Mouse (Mus musculus) CD4-positive helper T cell, adult 2 months (primary cell): ENCODE data around the gene Slc7a6os.
"Not testable (repeated sequence)": the region's sequence is repeated elsewhere in the genome, so short reads cannot be mapped to it uniquely, and the experiment has no call there.

Experiments
- DNase-seq: peaks from one replicate; pipeline ENCODE4 v3.0.0-alpha.2; 2012; ENCODE audit warnings: low read depth, missing footprints, low spot score

The Slc7a6os gene

DNA sequence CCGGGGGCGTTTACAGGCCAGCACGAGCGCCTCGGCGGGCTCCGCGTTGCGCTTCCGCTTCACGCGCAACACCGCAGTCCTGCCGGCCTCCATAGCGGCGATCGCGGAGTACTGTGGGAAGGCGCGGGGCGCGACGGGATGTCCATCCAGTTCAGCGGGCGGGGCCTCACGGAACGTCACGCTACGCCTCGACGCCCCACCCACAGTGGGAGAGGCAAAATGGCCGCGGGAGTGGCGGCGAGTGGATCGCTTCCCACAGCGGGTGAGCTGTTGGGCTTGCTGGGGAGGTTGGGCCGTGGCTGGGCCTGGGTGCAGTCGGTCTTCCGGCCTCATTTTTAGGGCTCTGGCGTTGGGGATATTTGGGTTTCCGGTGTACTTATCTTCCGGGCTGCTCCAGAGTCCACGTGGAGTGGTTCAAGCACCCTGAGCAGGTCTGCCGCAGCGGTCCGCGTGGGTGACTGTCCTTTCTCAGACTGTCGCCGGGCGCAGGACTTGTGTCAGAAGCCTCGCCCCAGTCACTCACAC lies at the start of gene Slc7a6os, which contains the start of gene Prmt7:
TSS of gene Slc7a6os (minus strand) at position 115 of the 525 bp plus-strand sequence.
TSS of gene Prmt7 (plus strand) at position 116 of the 525 bp plus-strand sequence.
- DNase-seq: peak; percentile 94

DNA sequence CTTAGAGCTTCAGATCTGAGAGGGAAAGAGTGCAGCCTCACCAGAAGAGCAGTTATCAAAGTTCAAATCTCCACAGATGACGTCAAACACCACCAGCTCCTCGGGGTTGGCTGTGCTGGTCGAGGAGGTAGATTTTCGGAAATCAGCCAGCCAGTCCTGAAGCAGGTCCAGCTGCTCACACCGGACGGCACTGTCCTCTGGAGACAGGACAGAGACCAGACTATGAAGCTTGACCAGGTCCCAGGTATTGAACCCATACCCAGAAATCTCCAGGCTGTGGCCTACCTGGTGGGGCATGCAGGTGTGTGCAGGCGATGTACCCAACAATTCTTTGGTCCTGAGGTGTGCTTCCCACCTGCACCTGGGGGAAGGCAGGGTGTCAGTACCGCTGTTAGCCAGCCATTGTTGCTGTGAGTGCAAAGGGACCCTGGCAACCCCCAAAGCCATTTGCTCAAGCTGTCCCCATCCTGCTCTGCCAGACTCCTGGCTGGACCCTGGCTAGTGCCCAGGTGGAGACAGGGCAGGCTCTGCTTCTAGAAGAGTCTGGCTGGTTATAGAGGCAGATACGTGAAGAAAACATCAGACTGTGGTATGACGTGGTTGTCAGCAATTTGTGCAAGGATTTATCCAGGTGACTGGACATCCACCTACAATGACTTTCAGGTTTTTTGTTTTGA lies 49.0 kb upstream of the Slc7a6os start:
- DNase-seq: peak; percentile 18

- DNase-seq: peak; percentile 9
Measured at GRCm38 (mm10) chr8:106258169-106258568, 47.4 kb upstream of the Slc7a6os start.

GRCm38 (mm10) chr8:106250186-106250585 lies 39.5 kb upstream of the Slc7a6os start:
- no peak for DNase-seq

- DNase-seq: no peak
Measured at GRCm38 (mm10) chr8:106237106-106237505, 26.4 kb upstream of the Slc7a6os start.

DNA sequence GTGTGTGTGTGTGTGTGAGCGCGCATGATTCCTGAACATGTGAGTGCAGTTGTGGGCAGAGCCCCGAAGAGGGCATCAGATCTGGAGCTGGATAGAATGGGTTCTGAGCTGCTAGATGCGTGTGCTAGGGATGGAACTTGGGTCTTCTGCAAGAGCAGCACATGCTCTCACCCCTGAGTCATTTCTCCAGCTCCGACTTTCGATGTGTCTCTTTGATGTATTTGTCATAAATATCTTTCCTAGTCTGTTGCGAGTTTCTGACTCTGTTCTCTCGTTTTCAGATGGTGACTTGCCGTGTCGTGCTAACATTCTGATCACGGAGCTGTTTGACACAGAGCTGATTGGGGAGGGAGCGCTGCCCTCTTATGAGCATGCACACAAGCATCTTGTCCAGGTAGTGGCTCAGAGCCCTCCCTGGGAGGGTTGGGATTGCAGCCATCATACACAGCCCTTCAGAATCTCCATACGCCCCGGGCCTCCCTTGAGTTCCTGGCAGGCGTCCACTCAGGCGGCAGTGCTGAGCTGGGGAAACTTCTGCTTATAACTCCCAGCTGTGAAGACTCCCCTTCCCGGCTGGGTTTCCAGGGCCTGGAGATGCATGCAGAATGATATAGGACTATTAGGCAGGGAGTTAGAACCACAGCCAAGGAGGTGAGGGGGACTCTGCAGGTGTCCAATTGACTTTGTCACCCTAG lies 24.0 kb upstream of the Slc7a6os start:
- no peak for DNase-seq

GRCm38 (mm10) chr8:106232751-106233150 lies 22.0 kb upstream of the Slc7a6os start:
- no peak for DNase-seq

DNA sequence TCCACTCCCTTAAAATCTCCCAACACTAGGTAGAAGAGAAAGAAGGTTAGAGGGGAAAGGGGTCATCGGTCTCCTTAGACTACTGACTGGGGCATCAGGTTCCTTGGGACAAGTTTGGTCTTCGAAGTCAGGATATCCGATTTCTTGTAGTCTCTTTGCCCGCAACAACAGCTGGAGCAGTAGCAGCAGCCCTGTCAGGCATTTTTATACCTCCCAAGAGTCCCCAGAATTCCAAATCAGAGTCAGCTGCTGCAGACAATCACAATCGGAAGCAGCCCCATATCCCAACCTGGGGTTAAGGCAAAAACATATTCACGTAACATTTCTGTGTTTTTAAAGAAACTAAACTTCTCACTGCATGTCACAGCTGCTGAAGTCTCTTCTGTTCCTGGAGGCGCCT lies 20.8 kb upstream of the Slc7a6os start:
- DNase-seq: no peak

DNA sequence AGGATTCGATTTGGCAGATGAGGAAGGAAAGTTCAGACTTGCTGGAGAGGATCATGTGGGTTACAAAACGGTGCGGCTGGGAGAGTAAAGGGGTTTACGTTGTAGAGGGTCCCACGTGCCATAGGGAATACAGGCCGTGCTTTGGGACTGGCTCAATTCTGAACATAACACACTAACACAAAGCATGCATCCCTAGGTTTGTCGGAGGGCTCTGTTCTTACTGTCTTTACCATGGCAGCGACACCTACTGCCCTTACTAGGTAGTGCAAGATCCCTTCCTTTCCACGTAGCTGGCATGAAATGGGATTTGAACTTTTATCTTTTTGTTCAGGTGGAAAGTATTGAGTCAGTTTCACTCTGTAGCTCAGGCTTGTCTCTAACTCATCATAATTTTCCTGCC lies 15.9 kb upstream of the Slc7a6os start:
- peak; percentile 48 for DNase-seq

- DNase-seq: no peak
Measured at GRCm38 (mm10) chr8:106219620-106220019, 8.9 kb upstream of the Slc7a6os start.

- DNase-seq: no peak
Measured at GRCm38 (mm10) chr8:106213959-106214358, 3.2 kb upstream of the Slc7a6os start.

DNA sequence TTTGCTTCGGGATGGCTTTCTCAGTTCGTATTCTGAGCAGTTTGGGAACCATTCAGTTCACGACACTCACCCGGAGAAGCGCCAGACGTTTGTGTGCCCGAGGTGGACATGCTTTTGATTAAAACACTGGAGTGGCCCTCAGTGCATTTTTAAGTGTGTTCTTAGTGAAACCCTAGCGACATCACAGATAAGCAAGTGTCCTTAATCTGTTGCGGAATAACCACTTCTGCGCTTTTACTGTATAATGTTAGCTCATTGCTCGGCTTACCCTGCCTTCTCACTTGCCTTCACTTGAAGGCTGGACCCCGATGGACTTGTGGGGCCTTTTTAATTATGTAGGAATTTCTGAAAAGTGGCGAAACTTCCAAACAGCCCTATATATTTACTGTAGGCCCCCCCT lies 686 bp upstream of the Slc7a6os start:
- no peak for DNase-seq

DNA sequence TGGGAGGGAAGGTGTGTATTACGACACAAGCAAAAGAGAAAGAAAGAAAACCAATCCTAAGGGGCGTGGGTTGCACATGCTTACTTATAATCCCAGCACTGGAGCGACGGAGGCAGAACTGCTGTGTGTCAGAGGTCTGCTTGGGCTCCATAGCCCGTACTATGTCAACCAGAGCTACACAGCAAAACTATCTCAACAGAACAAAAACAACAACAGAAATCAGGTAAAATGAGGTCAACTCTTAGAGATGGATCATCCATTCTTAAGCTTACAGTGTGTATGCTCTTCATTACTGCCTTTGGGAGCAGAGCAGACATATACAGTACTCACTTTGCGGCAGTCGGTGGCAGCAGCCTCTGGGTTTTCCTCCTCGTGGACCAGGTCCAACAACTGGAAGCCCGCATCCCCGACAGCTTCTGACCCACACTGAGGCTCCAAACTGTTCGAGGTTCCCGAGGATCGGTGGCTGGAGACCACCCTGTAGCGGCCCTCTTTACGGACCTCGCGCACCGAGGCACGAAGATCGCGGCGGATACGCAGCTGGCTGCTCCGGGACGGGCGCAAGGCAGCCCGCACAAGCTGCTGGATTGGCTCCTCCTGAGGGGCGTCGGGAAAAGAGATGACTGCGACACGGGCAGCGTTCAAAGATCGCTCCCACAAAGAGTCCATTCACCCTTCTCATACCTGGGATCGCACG lies 552 bp downstream of the Slc7a6os start:
- DNase-seq: peak; percentile 45

DNA sequence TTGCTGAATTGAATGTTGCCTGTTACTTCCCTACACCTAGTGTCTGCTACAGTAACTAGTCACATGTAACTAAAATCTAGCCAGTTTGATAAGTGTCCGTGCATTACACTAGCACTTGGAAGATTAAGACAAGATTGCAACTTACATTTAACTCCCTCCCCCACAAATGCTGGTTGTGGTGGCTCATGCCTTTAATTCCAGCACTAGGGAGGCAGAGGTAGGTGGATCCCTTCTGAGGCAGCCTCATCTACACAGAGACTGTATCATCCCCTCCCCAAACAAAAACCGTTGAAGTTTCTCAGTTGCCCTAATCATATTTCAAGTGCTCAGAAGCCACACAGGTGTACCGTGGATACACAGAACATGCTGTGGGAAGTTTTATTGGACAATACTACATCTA lies 11.1 kb downstream of the Slc7a6os start:
- DNase-seq: not testable (repeated sequence)

DNA sequence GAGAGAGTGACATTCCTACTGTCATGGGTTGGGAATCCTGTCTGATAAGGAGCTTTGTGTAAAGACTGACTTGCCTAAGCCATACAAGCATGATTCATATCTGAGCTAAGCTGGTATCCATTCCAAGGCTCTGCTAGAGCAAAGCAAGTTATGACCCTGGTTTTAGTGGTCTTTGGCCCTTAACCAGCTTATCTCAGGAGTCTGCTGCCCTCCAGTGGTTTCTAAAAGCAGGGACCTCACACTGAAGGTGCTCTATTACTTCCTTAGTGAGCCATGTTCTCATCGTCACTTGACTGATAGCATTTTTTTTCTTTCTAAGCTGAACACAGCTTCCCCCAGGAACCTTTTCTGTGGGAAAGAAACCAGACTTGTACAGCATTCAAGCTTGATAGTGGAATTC lies 12.0 kb downstream of the Slc7a6os start:
- peak; percentile 41 for DNase-seq

DNA sequence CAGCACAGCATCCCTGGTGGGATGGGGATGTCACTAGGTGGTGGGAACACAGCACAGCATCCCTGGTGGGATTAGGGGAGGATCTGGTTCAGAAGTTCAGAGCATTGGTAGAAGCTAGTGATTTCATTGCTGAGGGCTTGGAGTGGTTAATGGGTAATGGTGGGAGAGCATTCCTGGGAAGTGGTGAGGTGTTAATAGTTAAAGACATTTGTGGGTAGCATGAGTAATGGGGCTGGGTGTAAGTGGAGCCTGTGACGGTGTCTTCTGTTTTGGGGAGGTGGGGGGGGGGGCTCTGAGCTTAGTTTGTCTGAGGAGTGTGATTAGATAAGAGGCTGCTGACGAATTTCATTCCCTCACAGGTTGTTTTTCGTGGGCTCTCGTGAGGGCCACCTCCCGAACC lies 16.7 kb downstream of the Slc7a6os start:
- DNase-seq: no peak

DNA sequence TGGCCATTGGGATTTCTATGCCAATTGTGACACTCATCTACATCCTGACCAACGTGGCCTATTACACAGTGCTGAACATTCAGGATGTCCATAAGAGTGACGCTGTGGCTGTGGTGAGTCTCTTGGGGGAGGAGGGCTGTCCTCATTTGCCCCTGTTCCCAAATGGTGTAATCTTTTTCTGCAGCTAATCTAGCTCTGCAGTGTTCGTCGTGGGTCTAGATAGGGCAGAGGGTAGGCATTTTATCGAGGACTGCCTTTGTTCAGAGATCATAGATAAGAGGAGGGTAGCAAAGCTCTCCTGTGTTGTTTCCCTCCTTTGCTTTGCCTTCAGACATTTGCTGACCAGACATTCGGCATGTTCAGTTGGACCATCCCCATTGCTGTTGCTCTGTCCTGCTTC lies 17.6 kb downstream of the Slc7a6os start:
- no peak for DNase-seq

DNA sequence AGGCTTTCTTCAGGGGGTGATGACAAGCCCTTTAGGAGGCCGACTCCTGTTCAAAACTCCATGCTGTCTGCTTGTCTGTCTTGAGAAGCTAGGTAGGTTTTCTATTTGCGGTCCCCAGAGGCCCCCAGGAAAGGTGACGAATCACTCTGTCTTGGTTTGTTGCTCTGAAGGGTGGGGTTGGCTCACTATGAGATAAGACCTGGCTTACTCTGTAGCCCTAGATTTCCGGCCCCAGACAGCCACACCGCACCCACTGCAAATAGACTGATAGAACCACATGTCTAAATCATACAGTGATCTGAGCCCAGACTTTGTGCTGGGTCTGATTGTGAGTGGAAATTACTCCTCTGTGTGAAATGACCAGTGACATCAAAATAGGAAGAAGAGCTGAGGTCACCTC lies 19.1 kb downstream of the Slc7a6os start:
- DNase-seq: no peak

- no peak for DNase-seq
Measured at GRCm38 (mm10) chr8:106189162-106189561, 21.6 kb downstream of the Slc7a6os start.

DNA sequence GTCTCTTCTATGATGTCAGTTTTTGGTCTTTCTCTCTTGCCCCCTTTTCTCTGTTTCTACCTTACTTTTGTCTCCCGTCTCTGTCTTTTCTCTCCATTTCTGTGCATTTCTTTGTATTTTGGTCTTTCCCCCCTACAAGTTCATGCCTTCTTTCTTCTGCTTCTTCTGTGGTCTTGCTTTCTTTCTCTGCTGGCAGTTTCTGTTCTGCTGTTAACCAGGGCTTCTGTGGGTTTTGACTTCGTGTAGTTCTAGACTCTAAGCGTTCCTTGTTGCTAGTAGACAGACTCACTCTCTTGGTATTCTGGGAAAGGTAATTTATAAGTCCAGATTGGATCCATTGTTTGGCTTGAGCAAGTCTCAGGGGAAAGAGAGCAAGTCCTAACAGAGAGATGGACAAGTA lies 24.3 kb downstream of the Slc7a6os start:
- DNase-seq: no peak

DNA sequence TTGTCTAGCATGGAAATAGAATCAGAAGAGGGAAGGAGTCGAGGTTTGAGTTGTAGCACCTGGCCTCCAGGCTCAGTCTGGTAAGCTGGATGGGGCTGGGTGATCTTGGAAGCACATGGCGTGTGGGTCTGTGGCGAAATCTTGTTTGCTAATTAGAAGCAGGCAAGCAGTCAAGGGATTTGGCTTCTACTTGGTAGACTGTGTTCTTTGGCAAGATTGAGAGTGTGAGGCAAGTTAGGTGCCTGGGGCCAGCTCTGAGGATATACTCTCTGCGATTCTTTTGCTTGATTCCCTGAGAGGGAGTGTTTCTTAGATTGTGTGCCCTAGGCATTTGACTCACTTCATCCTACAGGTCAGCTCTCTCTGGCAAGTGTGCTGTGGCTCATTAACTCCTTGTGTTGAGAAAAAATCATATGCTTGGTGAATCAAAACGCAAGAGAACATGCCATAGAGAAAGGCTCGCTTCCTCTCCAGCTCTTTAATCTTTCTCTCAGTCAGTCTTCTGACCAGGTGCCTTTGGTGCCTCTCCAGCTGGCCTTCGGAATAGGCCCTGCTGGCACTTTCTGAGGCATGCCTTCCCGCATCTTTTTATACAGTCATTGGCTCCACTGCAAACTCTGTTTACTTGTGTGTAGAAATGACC lies 25.0 kb downstream of the Slc7a6os start:
- no peak for DNase-seq

- no peak for DNase-seq
Measured at GRCm38 (mm10) chr8:106178428-106178827, 32.3 kb downstream of the Slc7a6os start.
